Mouse (Mus musculus): ENCODE results near the gene C5ar1. TPM values are rescaled to one million over a fixed set of nuclear protein-coding genes. Genes with fewer than 3 reads are reported as not detected.
A peak's percentile ranks its signal among the peaks of the same experiment; 100 is the strongest.
"Not testable (repeated sequence)": the region's sequence is repeated elsewhere in the genome, so short reads cannot be mapped to it uniquely, and the experiment has no call there.

Gene C5ar1
- polyA plus RNA-seq (2015; fragmentation: Nextera tagmentation; extraction: Ambion mirVana) = 2.0 and 4.1 TPM in 2 replicates

- no peaks in the 10 kb centered on the region for H3K36me3 ChIP-seq
- no peaks in the 10 kb centered on the region for H3K9me3 ChIP-seq (replicated peaks)
- no peak within 1 kb of the TSS for H3K4me2 ChIP-seq
- H3K4me3 ChIP-seq = no peak within 1 kb of the TSS
- 79% methylated on average over 5 of the region's 5 CpGs for WGBS
- no peaks in the 10 kb centered on the region for H3K4me1 ChIP-seq (replicated peaks)
- ATAC-seq (replicated peaks; ENCODE audit: insufficient number of reproducible peaks, insufficient read depth, low FRiP score, low read depth) = no peak
- H3K9ac ChIP-seq = no peak within 1 kb of the TSS
- no peak within 1 kb of the TSS for H3K27ac ChIP-seq
- H3K27me3 ChIP-seq = no peaks in the 10 kb centered on the region
These were observed at the start of gene C5ar1 for GRCm38 (mm10) chr7:16259110-16259590. C5ar1 (minus strand) TSS chr7:16259540.

- no peak for ATAC-seq (replicated peaks; ENCODE audit: insufficient number of reproducible peaks, insufficient read depth, low FRiP score, low read depth)
- Histone ChIP-seq H3K4me1 (replicated peaks) (peaks cover 55% of the 10 kb centered on the region), H3K36me3 (no peaks in the 10 kb centered on the region), H3K4me3 (peak overlapping the region; percentile 95), H3K9ac (peak overlapping the region; percentile 55), H3K27ac (peak overlapping the region; percentile 99), H3K4me2 (peak overlapping the region; percentile 87), H3K9me3 (replicated peaks) (no peaks in the 10 kb centered on the region), H3K27me3 (no peaks in the 10 kb centered on the region)
- WGBS = 39% methylated on average over 16 of the region's 16 CpGs
These were observed 49.4 kb upstream of the C5ar1 start for GRCm38 (mm10) chr7:16308555-16309317.

- Histone ChIP-seq H3K4me2 (peak within 1 kb of the TSS; percentile 87), H3K9ac (peak within 1 kb of the TSS; percentile 55), H3K4me3 (peak within 1 kb of the TSS; percentile 95), H3K4me1 (replicated peaks) (peaks cover 49% of the 10 kb centered on the region), H3K27ac (peak within 1 kb of the TSS; percentile 99)
- H3K27me3 ChIP-seq; H3K36me3 ChIP-seq; H3K9me3 ChIP-seq (replicated peaks); ATAC-seq (replicated peaks; ENCODE audit: insufficient number of reproducible peaks, insufficient read depth, low FRiP score, low read depth): not testable (repeated sequence)
- WGBS = 27% methylated on average over 1 of the region's 1 CpGs
These were observed 48.8 kb upstream of the C5ar1 start, which contains the start of gene Bbc3 for GRCm38 (mm10) chr7:16308093-16308492. Bbc3 (plus strand) TSS chr7:16308393.

GRCm38 (mm10) chr7:16307141-16307540 is 47.8 kb upstream of the C5ar1 start:
- not testable (repeated sequence) for H3K27me3 ChIP-seq; H3K27ac ChIP-seq; H3K4me3 ChIP-seq; H3K36me3 ChIP-seq; ATAC-seq (replicated peaks; ENCODE audit: insufficient number of reproducible peaks, insufficient read depth, low FRiP score, low read depth); H3K4me2 ChIP-seq; H3K9me3 ChIP-seq (replicated peaks); H3K9ac ChIP-seq
- WGBS = 77% methylated on average over 6 of the region's 6 CpGs
- peaks cover 39% of the 10 kb centered on the region for H3K4me1 ChIP-seq (replicated peaks)

- peak overlapping the region; percentile 46 for H3K4me3 ChIP-seq
- H3K4me2 ChIP-seq = peak overlapping the region; percentile 83
- no peaks in the 10 kb centered on the region for H3K27me3 ChIP-seq
- WGBS = under 1% methylated on average over 52 of the region's 52 CpGs
- no peaks in the 10 kb centered on the region for H3K36me3 ChIP-seq
- peak; percentile 56 for ATAC-seq (replicated peaks; ENCODE audit: insufficient number of reproducible peaks, insufficient read depth, low FRiP score, low read depth)
- peak overlapping the region; percentile 19; the same call in 1 of the 2 replicates for H3K9ac ChIP-seq
- H3K4me1 ChIP-seq (replicated peaks) = peaks cover 35% of the 10 kb centered on the region
- no peak overlapping the region for H3K27ac ChIP-seq
- no peaks in the 10 kb centered on the region for H3K9me3 ChIP-seq (replicated peaks)
These were observed 40.2 kb upstream of the C5ar1 start for GRCm38 (mm10) chr7:16299419-16300035.

- H3K36me3 ChIP-seq = no peaks in the 10 kb centered on the region
- H3K9ac ChIP-seq = no peak overlapping the region
- no peak overlapping the region; the same call in 1 of the 2 replicates for H3K4me3 ChIP-seq
- H3K27me3 ChIP-seq = no peaks in the 10 kb centered on the region
- no peak overlapping the region for H3K27ac ChIP-seq
- no peaks in the 10 kb centered on the region for H3K9me3 ChIP-seq (replicated peaks)
- ATAC-seq (replicated peaks; ENCODE audit: insufficient number of reproducible peaks, insufficient read depth, low FRiP score, low read depth) = no peak
- H3K4me2 ChIP-seq = peak overlapping the region; percentile 83
- WGBS = 70% methylated on average over 5 of the region's 5 CpGs
- H3K4me1 ChIP-seq (replicated peaks) = peaks cover 36% of the 10 kb centered on the region
These were observed 39.6 kb upstream of the C5ar1 start for GRCm38 (mm10) chr7:16298927-16299326.

GRCm38 (mm10) chr7:16297616-16298015 is 38.3 kb upstream of the C5ar1 start:
- WGBS = 50% methylated on average over 2 of the region's 2 CpGs
- Histone ChIP-seq H3K4me3 (no peak overlapping the region), H3K27ac (peak overlapping the region; percentile 80), H3K9ac (no peak overlapping the region), H3K9me3 (replicated peaks) (no peaks in the 10 kb centered on the region), H3K27me3 (no peaks in the 10 kb centered on the region), H3K4me2 (no peak overlapping the region), H3K4me1 (replicated peaks) (peaks cover 36% of the 10 kb centered on the region), H3K36me3 (no peaks in the 10 kb centered on the region)
- no peak for ATAC-seq (replicated peaks; ENCODE audit: insufficient number of reproducible peaks, insufficient read depth, low FRiP score, low read depth)

- Histone ChIP-seq H3K4me1 (replicated peaks) (peaks cover 36% of the 10 kb centered on the region), H3K9me3 (replicated peaks) (no peaks in the 10 kb centered on the region), H3K27me3 (no peaks in the 10 kb centered on the region), H3K4me3 (peak overlapping the region; percentile 40), H3K36me3 (no peaks in the 10 kb centered on the region), H3K27ac (peak overlapping the region; percentile 80), H3K4me2 (peak overlapping the region; percentile 68), H3K9ac (peak overlapping the region; percentile 16; the same call in 1 of the 2 replicates)
- peak; percentile 29; the same call in 1 of the 2 replicates for ATAC-seq (replicated peaks; ENCODE audit: insufficient number of reproducible peaks, insufficient read depth, low FRiP score, low read depth)
- under 1% methylated on average over 22 of the region's 22 CpGs for WGBS
These were observed 37.5 kb upstream of the C5ar1 start for GRCm38 (mm10) chr7:16296766-16297390.

- WGBS = 34% methylated on average over 2 of the region's 2 CpGs
- peaks cover 36% of the 10 kb centered on the region for H3K4me1 ChIP-seq (replicated peaks)
- no peaks in the 10 kb centered on the region for H3K9me3 ChIP-seq (replicated peaks)
- no peaks in the 10 kb centered on the region for H3K36me3 ChIP-seq
- H3K9ac ChIP-seq = no peak overlapping the region
- H3K4me2 ChIP-seq = peak overlapping the region; percentile 73
- no peaks in the 10 kb centered on the region for H3K27me3 ChIP-seq
- peak overlapping the region; percentile 80 for H3K27ac ChIP-seq
- ATAC-seq (replicated peaks; ENCODE audit: insufficient number of reproducible peaks, insufficient read depth, low FRiP score, low read depth) = no peak
- H3K4me3 ChIP-seq = no peak overlapping the region
These were observed 36.8 kb upstream of the C5ar1 start for GRCm38 (mm10) chr7:16296146-16296545.

- H3K9me3 ChIP-seq (replicated peaks) = no peaks in the 10 kb centered on the region
- peaks cover 36% of the 10 kb centered on the region for H3K4me1 ChIP-seq (replicated peaks)
- peak overlapping the region; percentile 19 for H3K9ac ChIP-seq
- H3K4me2 ChIP-seq = peak overlapping the region; percentile 73
- peak overlapping the region; percentile 80 for H3K27ac ChIP-seq
- peak; percentile 63 for ATAC-seq (replicated peaks; ENCODE audit: insufficient number of reproducible peaks, insufficient read depth, low FRiP score, low read depth)
- H3K36me3 ChIP-seq = no peaks in the 10 kb centered on the region
- peak overlapping the region; percentile 61 for H3K4me3 ChIP-seq
- WGBS = under 1% methylated on average over 41 of the region's 41 CpGs
- no peaks in the 10 kb centered on the region for H3K27me3 ChIP-seq
These were observed 36.1 kb upstream of the C5ar1 start for GRCm38 (mm10) chr7:16295321-16295900.

- whole genome bisulfite sequencing = 0% methylated on average over 23 of the region's 23 CpGs
- H3K4me2 ChIP-seq = peak overlapping the region; percentile 73
- H3K9me3 ChIP-seq (replicated peaks) = no peaks in the 10 kb centered on the region
- peak overlapping the region; percentile 61 for H3K4me3 ChIP-seq
- no peaks in the 10 kb centered on the region for H3K27me3 ChIP-seq
- H3K9ac ChIP-seq = peak overlapping the region; percentile 19
- H3K36me3 ChIP-seq = no peaks in the 10 kb centered on the region
- peaks cover 32% of the 10 kb centered on the region for H3K4me1 ChIP-seq (replicated peaks)
- ATAC-seq (replicated peaks; ENCODE audit: insufficient number of reproducible peaks, insufficient read depth, low FRiP score, low read depth) = peak; percentile 82
- H3K27ac ChIP-seq = peak overlapping the region; percentile 80
These were observed 35.5 kb upstream of the C5ar1 start for GRCm38 (mm10) chr7:16294837-16295236.

All from heart, embryonic 15.5 days (tissue).